Mouse (Mus musculus) forebrain, embryonic 13.5 days (tissue): ENCODE measurements around the gene Csf1. TPM values are rescaled to one million over a fixed set of nuclear protein-coding genes. Genes with fewer than 3 reads are reported as not detected.

ENCODE experiments used
- ATAC-seq: fragments of 200-750 bp; cut with Nextera tagmentation; 2 replicates; pipeline ENCODE4 v1.8.0; 2017
- H3K27ac ChIP-seq: fragments of 300-500 bp; sonication (generic); 2 replicates; pipeline ENCODE4 v1.5.1; 2015; ENCODE audit warnings: inconsistent platforms, mild to moderate bottlenecking, moderate library complexity
- H3K27me3 ChIP-seq: fragments of 300-500 bp; sonication (generic); 2 replicates; pipeline ENCODE4 v1.6.1; 2015; ENCODE audit warnings: mild to moderate bottlenecking, inconsistent platforms
- H3K36me3 ChIP-seq: fragments of 300-500 bp; sonication (generic); 2 replicates; pipeline ENCODE4 v1.6.1; 2015; ENCODE audit warnings: mild to moderate bottlenecking, inconsistent platforms; ENCODE audit not compliant: poor library complexity, severe bottlenecking
- H3K4me1 ChIP-seq: fragments of 300-500 bp; sonication (generic); 2 replicates; pipeline ENCODE4 v1.6.1; 2015; ENCODE audit warnings: inconsistent platforms
- H3K4me2 ChIP-seq: fragments of 300-500 bp; sonication (generic); 2 replicates; pipeline ENCODE4 v1.6.1; 2015; ENCODE audit warnings: inconsistent platforms, mild to moderate bottlenecking, moderate library complexity
- H3K4me3 ChIP-seq: fragments of 300-500 bp; sonication (generic); 2 replicates; pipeline ENCODE4 v1.5.1; 2015; ENCODE audit warnings: mild to moderate bottlenecking, inconsistent platforms
- H3K9ac ChIP-seq: fragments of 300-500 bp; sonication (generic); 2 replicates; pipeline ENCODE4 v1.6.1; 2015; ENCODE audit warnings: mild to moderate bottlenecking, inconsistent platforms
- H3K9me3 ChIP-seq: fragments of 300-500 bp; sonication (generic); replicated peaks from 2 replicates; pipeline ENCODE4 v1.6.1; 2016; ENCODE audit warnings: inconsistent platforms
- WGBS: fragments of 180-500 bp; shearing (Covaris S2); methylation state at CpG from one replicate; pipeline ENCODE4 v1.1.7; 2015; 5-methylcytosine and 5-hydroxymethylcytosine counted together
- polyA plus RNA-seq: library from polyadenylated mRNA; unstranded; fragments of >200 nt; fragmentation: Nextera tagmentation; extraction: Ambion mirVana; gene quantifications from 2 replicates; pipeline ENCODE4 v1.2.1, GENCODE M21; 2015

Gene Csf1
- polyA plus RNA-seq, 1 experiment from 2014 or later, result 4.5 TPM

- Histone ChIP-seq H3K9ac (peak overlapping the region; percentile 96), H3K27ac (peak overlapping the region; percentile 93), H3K4me3 (peak overlapping the region; percentile 91), H3K9me3 (no peaks in the 10 kb centered on the region), H3K4me2 (peak overlapping the region; percentile 93), H3K4me1 (peaks cover 52% of the 10 kb centered on the region), H3K27me3 (no peaks in the 10 kb centered on the region), H3K36me3 (no peaks in the 10 kb centered on the region)
- WGBS, result 5% methylated on average over 16 of the region's 16 CpGs
- ATAC-seq, result no peak
Measured at GRCm38 (mm10) chr3:107695219-107695947, 64.9 kb downstream of the Csf1 start.

- ATAC-seq, result no peak
- Histone ChIP-seq H3K9me3 (no peaks in the 10 kb centered on the region), H3K4me3 (peak overlapping the region; percentile 91), H3K4me2 (peak overlapping the region; percentile 93), H3K27ac (no peak overlapping the region), H3K36me3 (no peaks in the 10 kb centered on the region), H3K4me1 (peaks cover 62% of the 10 kb centered on the region), H3K27me3 (no peaks in the 10 kb centered on the region), H3K9ac (peak overlapping the region; percentile 96)
- 60% methylated on average over 2 of the region's 2 CpGs for WGBS
Measured at GRCm38 (mm10) chr3:107694256-107694900, 65.9 kb downstream of the Csf1 start.

Other genes starting within 250 kb of the Csf1 start
- 9.6 and 11.2 TPM in 2 replicates for gene Slc6a17, start 242.5 kb downstream of the Csf1 start, polyA plus RNA-seq
- gene Ubl4b, start 205.4 kb downstream of the Csf1 start, polyA plus RNA-seq, result not detected in 2 replicates
- gene Alx3, start 165.4 kb downstream of the Csf1 start, polyA plus RNA-seq, result 2.3 and 2.9 TPM in 2 replicates
- not detected in 2 replicates for gene Gm10961, start 129.1 kb downstream of the Csf1 start, polyA plus RNA-seq
- gene Strip1, start 128.8 kb downstream of the Csf1 start, polyA plus RNA-seq, result 110 and 122 TPM in 2 replicates
- 98.6 and 106 TPM in 2 replicates for gene Ahcyl1, start 63.9 kb downstream of the Csf1 start, polyA plus RNA-seq
- not detected in 2 replicates for gene Eps8l3, start 116.8 kb upstream of the Csf1 start, polyA plus RNA-seq
- gene Gstm5, start 135.4 kb upstream of the Csf1 start, polyA plus RNA-seq, result 222 and 225 TPM in 2 replicates
- gene Gstm7, start 171.3 kb upstream of the Csf1 start, polyA plus RNA-seq, result 83.5 and 89.2 TPM in 2 replicates
- gene Gstm6, start 183.3 kb upstream of the Csf1 start, polyA plus RNA-seq, result 11.7 and 11.9 TPM in 2 replicates
- 0.14 and 0.26 TPM in 2 replicates for gene Gstm3, start 208.8 kb upstream of the Csf1 start, polyA plus RNA-seq
- 2.8 and 3.6 TPM in 2 replicates for gene Gstm2, start 226.0 kb upstream of the Csf1 start, polyA plus RNA-seq